Mouse (Mus musculus) ES-E14 (cell line): ENCODE data around the gene Ythdf2. TPM values are rescaled to one million over a fixed set of nuclear protein-coding genes. Genes with fewer than 3 reads are reported as not detected.

Experiments used
- DNase-seq: peaks from one replicate; pipeline ENCODE4 v3.0.0-alpha.2; 2013; ENCODE audit warnings: low read depth, low spot score
- H3K27ac ChIP-seq: 2 replicates; pipeline ENCODE4 v1.5.1; 2012; ENCODE audit warnings: low read depth, mild to moderate bottlenecking, low read length, moderate library complexity, mixed read lengths; ENCODE audit not compliant: poor library complexity, insufficient read depth, severe bottlenecking
- H3K36me3 ChIP-seq: 2 replicates; pipeline ENCODE4 v1.6.1; 2012; ENCODE audit warnings: mild to moderate bottlenecking, low read length, moderate library complexity, mixed read lengths; ENCODE audit not compliant: control insufficient read depth, poor library complexity, insufficient read depth, severe bottlenecking
- H3K4me1 ChIP-seq, 2 experiments: fragments of 150-350 bp in 1 of 2; sonication (generic) in 1 of 2; 2 replicates each; pipeline ENCODE4 v1.6.1; 2012; ENCODE audit warnings: low read length in 2 of 2, mild to moderate bottlenecking in 1 of 2, mixed read lengths in 1 of 2; ENCODE audit not compliant: control insufficient read depth in 2 of 2, insufficient read depth in 2 of 2, poor library complexity in 1 of 2
- H3K4me3 ChIP-seq, 2 experiments: fragments of 150-350 bp in 1 of 2; sonication (generic) in 1 of 2; 2 replicates each; pipeline ENCODE4 v1.5.1; 2012; ENCODE audit warnings: low read length in 2 of 2, low read depth in 1 of 2, mild to moderate bottlenecking in 1 of 2, mixed read lengths in 1 of 2; ENCODE audit not compliant: insufficient read depth in 1 of 2, poor library complexity in 1 of 2, severe bottlenecking in 1 of 2
- H3K9ac ChIP-seq: 2 replicates; pipeline ENCODE4 v1.6.1; 2012; ENCODE audit warnings: low read depth, mild to moderate bottlenecking, low read length, mixed read lengths; ENCODE audit not compliant: poor library complexity, insufficient read depth, severe bottlenecking
- H3K9me3 ChIP-seq: fragments of 150-350 bp; sonication (generic); 2 replicates; pipeline ENCODE4 v1.6.1; 2012; ENCODE audit warnings: low read depth, mild to moderate bottlenecking, low read length; ENCODE audit not compliant: control insufficient read depth, insufficient read depth
- CHD2 ChIP-seq: IDR thresholded peaks from 2 replicates; pipeline ENCODE4 v1.6.1; 2014; ENCODE audit warnings: mild to moderate bottlenecking, low read depth, low read length, inconsistent platforms
- HCFC1 ChIP-seq: IDR thresholded peaks from 2 replicates; pipeline ENCODE4 v1.6.1; 2012; ENCODE audit warnings: low read length, inconsistent platforms, borderline replicate concordance; ENCODE audit not compliant: insufficient read depth
- MAFK ChIP-seq: IDR thresholded peaks from 2 replicates; pipeline ENCODE4 v1.6.1; 2014; ENCODE audit warnings: mild to moderate bottlenecking, low read depth, low read length, inconsistent platforms; ENCODE audit not compliant: insufficient read depth
- ZC3H11A ChIP-seq: IDR thresholded peaks from 2 replicates; pipeline ENCODE4 v1.6.1; 2012; ENCODE audit warnings: low read depth, mild to moderate bottlenecking, inconsistent platforms, low read length, borderline replicate concordance
- ZNF384 ChIP-seq: IDR thresholded peaks from 2 replicates; pipeline ENCODE4 v1.6.1; 2012; ENCODE audit warnings: low read depth, low read length, inconsistent platforms
- in situ Hi-C, 2 experiments: fragments of 600-800 bp; cut with MboI; formaldehyde crosslinking; loops; one replicate each; pipeline ENCODE4 v1.15.1; 2025; ENCODE audit warnings: low sequenced_read_pairs in 2 of 2, inconsistent platforms in 1 of 2; ENCODE audit not compliant: unreplicated experiment in 2 of 2
- total RNA-seq: library from RNA; depleted of rRNA; stranded (reverse); fragments of 300-350 nt; gene quantifications from 2 replicates; pipeline ENCODE4 v1.2.3, GENCODE M21; 2012; rRNA removed

Ythdf2 gene
- 56.1 and 67.7 TPM in 2 replicates for total RNA-seq

GRCm38 (mm10) chr4:132211953-132212734 lies at the start of gene Ythdf2:
Gene Ythdf2, minus strand, starts transcription at chr4:132212303.
- peak within 1 kb of the TSS; percentile 89 to 93 for H3K4me3 ChIP-seq
- peak within 1 kb of the TSS; percentile 99 for H3K9ac ChIP-seq
- H3K27ac ChIP-seq, result peak within 1 kb of the TSS; percentile 87
- in situ Hi-C loops, result no loop called here
- peaks cover 6% of the 10 kb centered on the region; the same call in 1 of the 2 replicates for H3K36me3 ChIP-seq
- H3K9me3 ChIP-seq, result no peaks in the 10 kb centered on the region
- TF ChIP-seq ZC3H11A (no peak), HCFC1 (peak; percentile 75; the same call in 1 of the 2 replicates), ZNF384 (no peak), CHD2 (no peak; the same call in 1 of the 2 replicates), MAFK (no peak; the same call in 1 of the 2 replicates)
- peak; percentile 91 for DNase-seq
- peaks cover 2% of the 10 kb centered on the region in 2 experiments; a peak in 2 of 4 replicates for H3K4me1 ChIP-seq

DNA sequence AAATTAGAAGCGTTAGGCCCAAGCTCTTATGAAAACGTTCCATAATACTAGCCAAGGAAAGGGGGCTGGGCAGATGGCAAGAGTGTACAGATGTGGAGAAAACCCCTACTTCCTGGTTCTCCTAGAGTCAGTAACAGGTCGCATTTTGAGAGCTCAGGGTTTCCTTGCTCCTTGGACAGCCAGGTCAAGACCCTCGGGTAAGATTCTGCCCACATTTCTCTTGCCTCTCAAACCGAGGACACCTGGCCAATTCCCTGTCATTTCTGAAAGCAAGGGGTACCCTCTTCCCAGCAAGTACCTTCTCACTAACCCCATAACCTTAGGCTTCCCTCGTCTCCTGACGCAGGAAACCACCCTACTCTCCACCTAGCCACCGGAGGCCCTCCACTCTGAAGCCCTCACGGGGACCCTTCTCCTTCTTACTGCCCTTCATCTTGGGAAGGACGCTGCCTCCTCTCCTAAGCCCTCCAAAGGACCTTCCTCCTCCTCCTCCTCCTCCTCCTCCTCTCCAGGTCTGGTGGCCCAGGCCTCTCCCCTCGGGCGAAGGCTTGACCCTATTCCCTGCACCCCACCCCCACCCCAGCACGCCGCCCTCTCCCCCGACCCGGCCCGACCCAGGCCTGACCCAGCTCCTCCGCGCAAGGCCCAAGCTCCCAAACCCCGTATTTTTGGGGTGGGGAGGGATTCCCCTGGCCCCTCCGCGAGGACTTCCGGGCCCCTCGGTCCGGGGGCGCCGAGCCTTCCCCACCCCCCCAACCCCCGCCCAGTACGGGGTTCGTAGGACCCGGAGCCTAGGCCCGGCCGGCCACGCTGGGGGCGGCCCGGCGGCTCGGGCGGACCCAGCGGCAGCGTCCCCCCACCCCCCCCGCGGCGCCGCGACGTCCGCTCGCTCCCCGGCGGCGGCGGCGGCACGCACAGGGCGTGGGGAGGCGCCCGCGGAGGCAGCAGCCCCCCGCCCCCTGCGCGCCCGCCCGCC lies 48.6 kb upstream of the Ythdf2 start:
- in situ Hi-C loops, result no loop called here
- Histone ChIP-seq H3K9ac (peak overlapping the region; percentile 86), H3K27ac (peak overlapping the region; percentile 96), H3K4me3 (peak overlapping the region; percentile 88 to 93), H3K9me3 (no peaks in the 10 kb centered on the region), H3K36me3 (peaks cover 2% of the 10 kb centered on the region; the same call in 1 of the 2 replicates), H3K4me1 (peaks cover 4 to 10% of the 10 kb centered on the region in 2 experiments)
- no peak for DNase-seq
- no peak for TF ChIP-seq ZNF384
- no peak for TF ChIP-seq MAFK
- no peak for TF ChIP-seq HCFC1
- no peak for TF ChIP-seq CHD2
- TF ChIP-seq ZC3H11A, result no peak

GRCm38 (mm10) chr4:132259248-132259647 lies 47.1 kb upstream of the Ythdf2 start:
- Histone ChIP-seq H3K4me1 (peaks cover 4 to 10% of the 10 kb centered on the region in 2 experiments), H3K36me3 (peaks cover 2% of the 10 kb centered on the region; the same call in 1 of the 2 replicates), H3K27ac (no peak overlapping the region), H3K4me3 (no peak overlapping the region), H3K9ac (no peak overlapping the region), H3K9me3 (no peaks in the 10 kb centered on the region)
- TF ChIP-seq ZNF384 (no peak), MAFK (no peak), HCFC1 (no peak), CHD2 (no peak), ZC3H11A (no peak)
- in situ Hi-C loops, result no loop called here
- DNase-seq, result no peak

DNA sequence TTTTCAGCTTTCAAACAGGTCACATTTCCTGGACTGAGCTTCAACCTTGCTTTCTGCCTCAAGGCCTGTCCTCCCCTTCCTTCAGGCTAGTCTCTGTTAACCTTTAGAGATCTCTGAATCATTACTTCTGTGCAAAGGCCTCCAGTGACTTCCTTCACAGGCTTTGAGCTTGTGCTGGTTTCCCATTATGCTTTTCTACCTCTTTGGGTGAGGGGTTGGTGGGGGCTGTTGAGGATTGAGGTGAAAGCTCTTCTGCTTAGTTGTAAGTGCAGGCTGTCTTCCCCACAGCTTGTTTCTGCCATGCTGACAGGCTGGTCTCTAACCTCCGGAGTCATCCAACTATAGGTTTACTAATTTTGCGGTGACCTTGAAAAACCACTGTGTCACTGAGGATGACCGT lies 44.3 kb upstream of the Ythdf2 start:
- DNase-seq, result no peak
- H3K36me3 ChIP-seq, result peaks cover 10% of the 10 kb centered on the region
- H3K9me3 ChIP-seq, result no peaks in the 10 kb centered on the region

More for the DNA sequence above, 44.3 kb upstream of the Ythdf2 start:
- Histone ChIP-seq H3K27ac (no peak overlapping the region), H3K4me3 (no peak overlapping the region), H3K4me1 (peaks cover 6 to 10% of the 10 kb centered on the region in 2 experiments), H3K9ac (no peak overlapping the region)
- TF ChIP-seq ZC3H11A, result no peak
- TF ChIP-seq MAFK, result no peak
- TF ChIP-seq HCFC1, result no peak
- no peak for TF ChIP-seq CHD2
- TF ChIP-seq ZNF384, result no peak
- in situ Hi-C loops, result no loop called here
